Mouse (Mus musculus) c-Kit-positive CD71-negative TER-119-negative erythroid progenitor cells, embryonic 14.5 days (primary cell): ENCODE data around the gene Bmp3.

ENCODE experiments used
- DNase-seq: peaks from one replicate; pipeline ENCODE4 v3.0.0-alpha.2; 2013; ENCODE audit warnings: low read depth

The Bmp3 gene

DNA sequence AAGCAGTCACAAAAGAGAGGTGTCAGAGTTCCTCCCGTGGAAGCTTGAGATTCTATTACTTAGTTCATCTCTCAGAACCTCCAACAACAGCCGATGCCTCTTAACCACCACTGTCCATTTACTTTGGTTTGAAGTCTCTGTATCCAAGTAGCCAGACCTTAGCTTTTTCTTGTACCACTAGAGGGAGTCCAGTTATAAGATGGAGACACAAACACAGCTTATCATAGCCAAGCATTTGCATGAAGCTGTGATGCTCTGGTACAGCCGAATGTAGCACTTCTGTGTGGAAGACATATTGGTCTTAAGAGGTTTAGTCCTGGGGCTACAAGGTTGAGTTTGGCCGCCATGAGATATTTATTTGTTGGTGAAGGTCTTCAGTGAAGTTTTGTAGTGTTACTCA is 48.1 kb downstream of the Bmp3 start:
- DNase-seq = no peak

DNA sequence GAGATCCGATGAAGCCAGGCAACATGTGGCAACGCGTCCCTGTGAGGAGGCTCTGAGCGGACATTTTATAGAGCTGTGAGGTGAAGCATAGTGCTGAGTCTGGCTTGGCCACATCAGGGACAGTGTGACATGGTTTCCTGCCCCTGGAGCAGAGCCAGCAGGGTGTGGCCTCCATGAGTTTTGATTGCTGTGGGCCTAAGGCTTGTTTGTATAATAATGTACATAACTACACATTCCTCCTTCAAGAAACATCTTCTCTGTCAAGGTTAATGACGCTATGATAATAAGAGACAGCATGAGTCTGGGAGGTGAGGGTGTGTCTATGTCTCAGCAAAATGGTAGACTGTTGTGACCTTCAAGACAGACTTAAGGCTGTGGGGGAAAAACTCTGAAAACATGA is 64.5 kb downstream of the Bmp3 start:
- no peak for DNase-seq

GRCm38 (mm10) chr5:98921608-98922007 is 67.4 kb downstream of the Bmp3 start:
- DNase-seq = no peak

DNA sequence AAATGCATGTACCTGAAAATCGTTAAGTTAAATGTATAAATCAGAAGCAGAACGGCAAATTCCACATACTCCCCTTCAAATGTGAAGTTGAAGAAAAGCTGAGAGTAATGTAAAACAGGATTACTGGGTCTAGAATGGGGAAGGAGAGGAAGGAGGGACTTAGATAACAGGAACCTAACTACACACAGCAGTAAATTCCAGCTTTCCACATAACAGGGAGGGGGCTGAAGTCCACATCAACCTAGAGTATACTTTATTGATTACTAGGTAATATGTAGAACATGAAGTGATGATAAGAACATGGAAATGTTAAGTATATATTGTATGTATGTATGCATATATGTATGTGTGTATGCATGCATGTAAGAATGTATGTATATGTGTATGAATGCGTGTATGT is 68.7 kb downstream of the Bmp3 start:
- no peak for DNase-seq
